ENCODE assay signal across 9 mouse cellular contexts in genomic region chr8:72583056-72583771, GRCm38 (mm10). TPM values are rescaled to one million over a fixed set of nuclear protein-coding genes. Genes with fewer than 3 reads are reported as not detected.
DNase-seq lines count a peak whose midpoint lies in the region; ATAC-seq lines count a peak whose summit lies in the region.
"Had no signal": no experiment of that assay in that cellular context is flagged by ENCODE, and none has a peak within 500 bp of the region (broad histone marks: within the 10 kb centered on the region; RNA-seq: fewer than 3 reads in every experiment).

No protein-coding gene starts in this region.

- no peaks in the 10 kb centered on the region for H3K9me3 ChIP-seq in heart, embryonic 15.5 days (replicated peaks)

- H3K79me2 ChIP-seq in macrophage (ENCODE audit: inconsistent target) = no peaks in the 10 kb centered on the region

- H3K4me1 ChIP-seq in heart, embryonic 15.5 days (replicated peaks) = peaks cover 46% of the 10 kb centered on the region

- 61% methylated on average over 7 of the region's 7 CpGs for WGBS in heart, embryonic 15.5 days
- WGBS in macrophage (ENCODE audit: missing documents) = 13% methylated on average over 7 of the region's 7 CpGs

- H3K36me3 ChIP-seq in heart, embryonic 15.5 days = peaks cover 30% of the 10 kb centered on the region
- no peaks in the 10 kb centered on the region for H3K36me3 ChIP-seq in macrophage (ENCODE audit: inconsistent target)

- no peak overlapping the region for H3K4me2 ChIP-seq in heart, embryonic 15.5 days

- no peaks in the 10 kb centered on the region for H3K27me3 ChIP-seq in heart, embryonic 15.5 days

- peak overlapping the region; percentile 72 for H3K27ac ChIP-seq in heart, embryonic 15.5 days
- peak overlapping the region; percentile 75 for H3K27ac ChIP-seq in macrophage

- H3K9ac ChIP-seq in heart, embryonic 15.5 days = no peak overlapping the region

- H3K4me3 ChIP-seq in heart, embryonic 15.5 days = no peak overlapping the region
- no peak overlapping the region for H3K4me3 ChIP-seq in macrophage (ENCODE audit: inconsistent target)
- H3K4me3 ChIP-seq: erythroblast, embryonic 14.5 days had no signal

- DNase-seq in adrenal gland, adult 8-10 months = peak; percentile 32
- no peak for DNase-seq in adrenal gland, postnatal 4 days (ENCODE audit: low spot score in 2 of 2)
- DNase-seq in right cerebral cortex, postnatal 10 days (ENCODE audit: low spot score in 2 of 2) = peak; percentile 64 to 71
- no peak for DNase-seq in right cerebral cortex, postnatal 36 days (ENCODE audit: low spot score in 2 of 2)
- DNase-seq in left cerebral cortex, adult 11 months (ENCODE audit: low spot score) = no peak

- 0 out of 2 replicates have a peak, but pooled peaks have one; percentile 16 for ATAC-seq in heart, embryonic 15.5 days (replicated peaks; ENCODE audit: insufficient number of reproducible peaks, insufficient read depth, low FRiP score, low read depth)
- ATAC-seq in inflammation-experienced regulatory T-cells, adult 6 months = no peak

RNA-seq across cellular contexts. Expression of gene Tmem38a, which starts 11.4 kb away (rescaled TPM):
- 10 to 100 TPM in 2 of 4 experiments, 1 to 10 TPM in 2; 8.6 to 12.5 (median 9.9) TPM for total RNA-seq in adrenal gland, adult 8-10 months (2022)
- total RNA-seq in adrenal gland, postnatal 4 days (2021) = 10 to 100 TPM; 25.7 to 36.5 TPM
- polyA plus RNA-seq in heart, embryonic 15.5 days (2015; fragmentation: Nextera tagmentation; extraction: Ambion mirVana) = 87.4 and 91.5 TPM in 2 replicates
- total RNA-seq in macrophage (2018; cell fraction: chromatin; rRNA removed) = 1 to 10 TPM in 9 of 26 experiments, under 1 TPM in 6, not detected in 11; 0.63 to 3.5 (median 1.7) TPM
- total RNA-seq in macrophage (2018; cell fraction: cytosol; rRNA removed) = 1 to 10 TPM; 1.0 to 4.0 (median 2.4) TPM
- total RNA-seq in macrophage (2018; cell fraction: nucleus; rRNA removed) = 1 to 10 TPM in 17 of 26 experiments, under 1 TPM in 9; 0.35 to 4.7 (median 1.3) TPM
- polyA plus RNA-seq in macrophage (2018) = 2.2 to 4.4 TPM (median 2.7 TPM) in 3 replicates
- polyA plus RNA-seq in inflammation-experienced regulatory T-cells, adult 6 months (2017; shearing (Covaris generic)) = 1 to 10 TPM in 1 of 3 experiments, under 1 TPM in 2; 0.88 to 1.5 (median 0.99) TPM

RNA-seq across cellular contexts. Expression of gene Smim7, which starts 12.3 kb away (rescaled TPM):
- total RNA-seq in adrenal gland, adult 8-10 months (2022) = 100 to 1,000 TPM; 129 to 150 (median 136) TPM
- total RNA-seq in adrenal gland, postnatal 4 days (2021) = 100 to 1,000 TPM; 119 to 124 TPM
- polyA plus RNA-seq in heart, embryonic 15.5 days (2015; fragmentation: Nextera tagmentation; extraction: Ambion mirVana) = 94.2 and 102 TPM in 2 replicates
- total RNA-seq in macrophage (2018; cell fraction: chromatin; rRNA removed) = 10 to 100 TPM; 19.9 to 54.0 (median 37.6) TPM
- total RNA-seq in macrophage (2018; cell fraction: cytosol; rRNA removed) = 10 to 100 TPM; 25.0 to 42.3 (median 33.5) TPM
- 10 to 100 TPM; 22.1 to 66.7 (median 38.4) TPM for total RNA-seq in macrophage (2018; cell fraction: nucleus; rRNA removed)
- polyA plus RNA-seq in macrophage (2018) = 16.5 to 43.2 TPM (median 39.1 TPM) in 3 replicates
- polyA plus RNA-seq in inflammation-experienced regulatory T-cells, adult 6 months (2017; shearing (Covaris generic)) = 100 to 1,000 TPM in 1 of 3 experiments, 10 to 100 TPM in 2; 74.5 to 101 (median 82.6) TPM

RNA-seq across cellular contexts. Expression of gene Med26, which starts 35.1 kb away (rescaled TPM):
- total RNA-seq in adrenal gland, adult 8-10 months (2022) = 1 to 10 TPM; 8.4 to 9.7 (median 9.2) TPM
- 10 to 100 TPM; 12.0 to 13.2 TPM for total RNA-seq in adrenal gland, postnatal 4 days (2021)
- 8.8 and 11.5 TPM in 2 replicates for polyA plus RNA-seq in heart, embryonic 15.5 days (2015; fragmentation: Nextera tagmentation; extraction: Ambion mirVana)
- 10 to 100 TPM in 3 of 26 experiments, 1 to 10 TPM in 23; 2.9 to 10.7 (median 7.1) TPM for total RNA-seq in macrophage (2018; cell fraction: chromatin; rRNA removed)
- 1 to 10 TPM; 2.6 to 9.8 (median 7.4) TPM for total RNA-seq in macrophage (2018; cell fraction: cytosol; rRNA removed)
- 1 to 10 TPM; 3.3 to 9.9 (median 7.1) TPM for total RNA-seq in macrophage (2018; cell fraction: nucleus; rRNA removed)
- 4.4 to 5.6 TPM (median 4.6 TPM) in 3 replicates for polyA plus RNA-seq in macrophage (2018)
- polyA plus RNA-seq in inflammation-experienced regulatory T-cells, adult 6 months (2017; shearing (Covaris generic)) = 1 to 10 TPM; 2.6 to 4.9 (median 4.1) TPM

Comparison
In these comparisons a context has a peak if more than half of its experiments do, and no peak if none do; other contexts are left out.
1. DNase-seq: peak in adrenal gland, adult 8-10 months (single experiment) and right cerebral cortex, postnatal 10 days (2 of 2); none in adrenal gland, postnatal 4 days (0 of 2), right cerebral cortex, postnatal 36 days (0 of 2) and left cerebral cortex, adult 11 months (single experiment).
2. RNA of gene Tmem38a, which starts 11.4 kb away (polyA plus RNA-seq): 87.4 to 91.5 TPM in heart, embryonic 15.5 days; 2.2 to 4.4 TPM in macrophage and 0.88 to 1.5 TPM in inflammation-experienced regulatory T-cells, adult 6 months; every median in the first group is over 10 times any median in the second.